Mouse (Mus musculus) CD4-positive helper T cell, adult 2 months (primary cell): ENCODE measurements around the gene Spag16.
"Not testable (repeated sequence)": the region's sequence is repeated elsewhere in the genome, so short reads cannot be mapped to it uniquely, and the experiment has no call there.

Experiments used
- DNase-seq: peaks from one replicate; pipeline ENCODE4 v3.0.0-alpha.2; 2012; ENCODE audit warnings: low read depth, missing footprints, low spot score

Spag16 gene

DNA sequence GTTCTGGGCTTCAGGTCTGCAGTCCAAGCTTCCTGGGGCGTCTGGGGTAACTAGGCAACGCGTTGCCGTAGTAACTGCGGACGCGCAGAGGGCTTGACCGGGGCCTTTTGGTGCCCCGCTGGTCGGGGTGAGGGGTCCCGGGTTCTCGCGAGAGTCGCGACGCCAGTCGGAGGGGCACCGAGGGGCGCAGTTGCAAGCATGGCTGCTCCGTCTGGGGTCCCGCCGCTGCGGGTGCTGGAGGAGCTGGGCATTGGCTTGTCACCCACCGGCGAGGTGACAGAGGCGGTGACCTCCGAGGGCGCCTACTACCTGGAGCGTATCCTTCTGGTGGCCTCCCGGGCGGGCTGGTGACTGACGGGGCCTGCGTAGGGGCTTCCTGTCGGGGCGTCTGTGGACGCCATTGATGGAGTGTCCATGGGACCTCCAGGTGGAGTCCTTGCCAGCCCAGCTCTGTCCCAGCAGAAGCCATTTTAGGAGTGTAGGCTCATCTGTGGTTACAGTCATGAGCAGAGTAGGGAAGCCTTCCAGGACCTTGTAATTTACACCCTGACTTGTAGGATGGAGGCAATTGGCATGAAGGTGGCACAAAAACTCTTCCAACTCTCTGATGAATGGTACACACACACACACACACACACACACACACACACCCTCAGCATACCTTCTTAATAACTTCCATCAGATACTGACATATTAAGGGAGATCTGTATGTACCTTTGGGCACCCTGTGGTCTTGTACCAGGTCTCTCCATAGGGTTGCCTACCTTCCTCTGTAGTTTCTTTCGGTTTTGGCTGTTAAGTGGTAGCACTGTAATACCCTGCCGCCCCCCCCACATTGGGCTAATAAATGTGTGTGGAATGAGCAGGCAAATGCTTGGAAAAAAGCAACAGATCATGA lies at the start of gene Spag16:
Gene Spag16, plus strand, starts transcription at position 165 of the 898 bp plus-strand sequence.
- no peak for DNase-seq

DNA sequence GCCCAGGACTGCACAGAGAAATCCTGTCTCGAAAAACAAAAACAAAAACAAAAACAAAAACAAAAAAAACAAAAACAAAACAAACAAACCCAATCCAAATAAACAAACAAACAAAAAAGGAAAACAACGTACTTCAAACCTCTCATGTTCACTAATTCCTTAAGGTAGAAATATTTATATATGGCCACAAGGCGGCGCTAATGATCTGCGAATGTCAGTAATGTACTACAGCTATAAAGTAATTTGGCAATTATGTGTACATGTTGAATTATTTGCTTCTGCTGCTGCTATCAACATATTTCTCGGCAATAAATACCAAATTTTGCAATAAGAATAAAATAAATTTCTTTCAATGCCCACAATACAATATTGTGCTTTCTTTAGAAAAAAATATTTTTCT lies 41.6 kb upstream of the Spag16 start:
- peak; percentile 65 for DNase-seq

DNA sequence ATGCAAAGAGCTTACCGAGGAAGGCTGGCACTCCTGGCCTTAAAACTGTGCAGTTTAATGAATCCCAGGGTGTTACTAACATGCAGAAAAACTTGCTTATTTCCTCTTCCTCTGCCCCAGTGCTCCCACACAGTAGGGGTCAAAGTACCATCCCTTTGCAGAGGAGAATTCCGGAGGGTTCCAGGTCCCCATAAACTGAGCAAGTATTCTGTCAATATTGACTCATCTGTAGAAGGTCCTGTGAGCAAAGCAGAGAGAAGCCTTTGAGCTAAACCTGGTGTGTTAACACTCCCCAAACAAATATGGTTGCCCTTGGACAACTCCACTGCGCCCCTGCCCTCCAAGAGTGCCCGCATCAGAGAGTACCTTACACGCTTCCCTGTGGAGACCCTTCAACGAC lies 40.1 kb upstream of the Spag16 start:
- no peak for DNase-seq

DNA sequence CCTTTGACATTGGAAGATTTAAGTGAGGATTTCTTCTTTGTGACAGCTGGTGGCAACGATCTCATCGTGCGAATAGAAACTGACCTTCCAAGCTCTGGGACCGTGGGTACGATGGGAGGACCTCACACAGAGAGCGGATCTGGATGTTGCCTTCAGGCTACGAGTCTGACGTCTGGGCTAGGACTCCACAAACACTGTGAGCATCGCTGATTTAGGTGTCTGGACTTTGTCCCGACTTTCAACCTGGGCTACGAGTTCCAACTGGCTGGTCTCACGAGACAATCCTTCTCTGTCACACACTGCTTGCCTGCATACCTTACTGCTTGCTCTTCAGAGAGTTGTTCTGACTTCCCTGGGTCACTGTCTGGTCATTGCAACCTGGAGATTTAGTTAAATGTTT lies 39.4 kb upstream of the Spag16 start:
- no peak for DNase-seq

DNA sequence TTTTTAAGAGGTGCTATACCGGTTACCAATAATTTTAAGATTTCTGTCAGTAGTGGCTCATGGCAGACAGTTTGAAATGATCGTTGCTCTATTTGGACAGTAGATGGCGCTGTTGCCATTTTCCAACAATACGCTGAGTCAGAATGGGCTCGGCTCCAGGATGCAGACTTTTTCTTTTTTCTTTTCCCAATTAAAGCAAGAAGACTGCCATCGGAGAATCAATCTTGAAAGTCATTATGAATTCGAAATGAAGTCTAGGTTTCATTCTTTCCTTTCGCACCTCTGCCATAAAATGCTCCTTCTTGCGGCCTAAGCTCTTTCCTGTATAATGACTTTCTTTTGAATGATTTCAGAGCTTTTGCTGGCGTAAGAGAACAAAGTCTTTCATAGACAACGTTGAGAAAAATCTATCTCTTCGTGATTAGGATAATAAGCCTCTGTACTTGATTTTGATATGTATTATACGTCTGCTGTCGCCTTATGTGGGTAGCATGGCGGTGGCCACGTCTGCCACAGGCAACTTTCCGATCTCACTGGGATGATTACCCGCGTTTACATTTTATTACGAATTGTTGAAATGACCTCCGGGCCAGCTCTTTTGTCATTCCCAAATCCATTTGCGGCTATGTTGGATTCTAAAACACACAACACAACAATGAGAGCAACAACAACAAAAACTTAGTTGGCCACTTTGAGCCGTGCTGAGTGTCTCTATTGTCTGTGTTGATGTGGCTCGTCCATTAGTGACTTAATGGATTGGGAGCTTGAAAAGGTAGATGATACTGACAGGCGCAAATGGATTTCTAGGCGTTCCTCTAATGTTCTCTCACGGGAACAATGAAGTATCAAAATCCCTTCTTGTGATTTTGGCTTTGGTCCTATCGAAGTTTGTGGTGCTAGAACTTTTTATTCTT lies 36.2 kb upstream of the Spag16 start:
- peak; percentile 57 for DNase-seq

DNA sequence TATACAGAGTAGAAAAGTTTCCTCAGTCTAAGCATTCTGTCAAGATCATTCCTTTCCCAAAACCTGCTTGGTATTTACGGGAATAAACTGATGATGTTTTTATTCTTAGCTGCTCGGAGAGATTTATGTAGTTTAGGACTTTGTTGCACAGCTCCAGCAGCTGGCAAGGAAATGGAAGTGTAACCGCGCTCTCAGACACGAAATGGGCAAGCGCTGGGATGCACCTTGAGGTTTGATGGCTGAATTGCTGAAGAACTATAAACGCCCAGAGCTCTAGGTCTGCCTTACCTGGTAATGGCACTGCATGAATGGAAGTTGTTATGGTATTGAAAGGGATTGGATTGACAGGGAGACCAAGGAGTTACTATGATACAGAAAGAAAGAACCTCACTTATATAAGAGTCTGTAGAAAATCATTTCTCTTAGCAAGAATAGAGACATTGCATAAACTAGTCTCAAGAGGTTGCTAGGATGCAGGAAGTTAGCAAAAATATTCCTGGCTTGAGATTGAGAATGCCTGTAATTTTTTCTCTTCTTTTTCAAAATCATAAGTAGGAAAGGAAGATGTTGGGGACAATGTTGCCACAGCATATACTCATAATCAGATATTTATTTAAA lies 27.7 kb upstream of the Spag16 start:
- no peak for DNase-seq

DNA sequence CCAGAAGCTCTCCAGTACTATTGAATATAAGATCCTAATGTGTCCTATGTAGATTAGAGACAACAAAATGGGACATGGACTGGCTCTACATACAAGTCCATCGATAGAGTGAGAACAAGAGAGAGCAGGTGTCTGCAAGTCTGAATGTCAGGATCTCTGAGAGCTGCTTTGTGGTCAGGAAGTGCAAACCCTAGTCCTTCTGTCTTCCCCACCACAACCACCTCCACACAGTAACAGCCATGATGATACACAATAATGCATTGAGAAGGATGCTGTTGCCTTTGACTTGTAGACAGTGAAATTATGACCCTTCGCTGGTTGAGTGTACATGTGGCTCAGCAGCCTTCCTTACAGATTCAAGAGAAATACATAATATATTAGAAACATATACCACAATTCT lies 16.6 kb upstream of the Spag16 start:
- DNase-seq, result peak; percentile 36

DNA sequence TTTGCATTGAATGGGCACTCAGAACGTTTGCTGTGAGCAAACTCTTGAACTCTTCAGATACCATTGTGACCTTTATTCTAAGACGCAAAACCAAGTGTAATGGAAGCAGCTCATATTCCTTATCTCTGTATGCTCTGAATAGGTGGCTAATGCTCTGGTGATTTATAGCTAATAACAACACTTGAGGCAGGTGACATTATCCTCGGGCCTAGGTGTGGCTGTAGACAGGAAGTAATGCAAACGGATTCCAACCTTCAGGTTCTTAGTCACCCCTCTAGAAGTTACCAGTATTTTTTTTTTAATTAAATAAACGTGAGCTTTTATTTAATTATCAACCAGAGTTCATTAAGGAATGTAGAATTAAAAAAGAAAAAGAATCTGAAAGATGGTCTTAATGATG lies 1.1 kb upstream of the Spag16 start:
- DNase-seq, result not testable (repeated sequence)

DNA sequence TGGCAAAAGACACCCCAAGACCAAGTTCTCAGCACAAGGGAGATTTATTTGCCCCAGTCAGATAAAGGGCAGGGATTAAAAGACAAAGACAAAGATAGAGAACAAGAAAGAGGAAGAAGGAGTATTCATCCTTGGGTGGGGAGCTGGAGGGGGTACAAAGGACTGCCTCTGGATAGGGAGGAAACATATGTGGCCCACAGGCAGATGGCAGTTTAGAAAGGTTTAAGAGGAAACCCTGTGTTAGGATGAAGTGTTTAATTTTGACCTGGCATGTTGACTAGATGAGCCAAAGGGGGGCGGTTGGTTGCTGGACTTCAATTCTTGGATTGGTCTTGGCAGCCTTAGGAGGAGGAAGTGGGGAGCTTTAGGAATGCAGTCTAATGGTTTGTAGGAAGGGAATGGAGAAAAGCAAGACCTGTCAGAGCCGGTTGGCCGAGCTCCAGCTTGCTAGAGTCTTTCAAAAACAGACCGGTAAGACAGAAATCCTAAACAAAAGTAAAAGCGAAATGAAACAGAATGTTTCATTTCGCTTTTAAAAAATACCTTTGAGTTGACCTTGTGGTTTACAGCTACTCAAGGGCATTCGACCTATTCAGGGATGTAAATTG lies 2.2 kb downstream of the Spag16 start:
- no peak for DNase-seq

DNA sequence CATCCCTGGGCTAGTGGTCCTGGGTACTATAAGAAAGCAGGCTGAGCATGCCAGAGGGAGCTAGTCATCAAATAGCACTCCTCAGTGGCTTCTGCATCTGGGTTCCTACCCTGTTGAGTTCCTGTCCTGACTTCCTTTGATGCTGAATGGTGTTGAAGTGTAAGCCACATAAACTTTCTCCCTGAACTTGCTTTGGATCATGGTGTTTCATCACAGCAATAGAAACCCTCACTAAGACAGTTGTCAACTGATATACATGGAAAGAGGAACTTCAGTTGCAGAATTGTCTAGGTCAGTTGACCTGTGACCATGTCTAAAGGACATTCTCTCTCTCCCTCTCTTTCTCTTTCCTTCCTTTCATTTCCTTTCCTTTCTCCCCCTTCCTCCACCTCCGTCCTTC lies 3.8 kb downstream of the Spag16 start:
- no peak for DNase-seq

DNA sequence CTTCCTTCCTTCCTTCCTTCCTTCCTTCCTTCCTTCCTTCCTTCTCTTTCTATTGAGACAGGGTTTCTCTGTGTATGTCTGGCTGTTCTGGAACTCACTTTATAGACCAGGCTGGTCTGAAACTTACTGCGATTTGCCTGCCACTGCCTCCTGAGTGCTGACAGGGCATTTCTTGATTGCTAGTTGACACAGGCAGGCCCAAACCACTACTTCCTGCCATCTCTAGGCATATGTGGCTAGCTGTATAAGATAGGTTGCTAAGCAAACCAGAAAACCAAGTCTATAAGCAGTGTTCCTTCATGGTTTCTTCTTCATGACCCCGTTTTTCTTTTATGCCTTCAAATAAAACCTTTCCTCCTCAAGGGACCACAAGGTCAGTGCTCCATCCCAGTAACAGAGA lies 4.2 kb downstream of the Spag16 start:
- peak; percentile 9 for DNase-seq

DNA sequence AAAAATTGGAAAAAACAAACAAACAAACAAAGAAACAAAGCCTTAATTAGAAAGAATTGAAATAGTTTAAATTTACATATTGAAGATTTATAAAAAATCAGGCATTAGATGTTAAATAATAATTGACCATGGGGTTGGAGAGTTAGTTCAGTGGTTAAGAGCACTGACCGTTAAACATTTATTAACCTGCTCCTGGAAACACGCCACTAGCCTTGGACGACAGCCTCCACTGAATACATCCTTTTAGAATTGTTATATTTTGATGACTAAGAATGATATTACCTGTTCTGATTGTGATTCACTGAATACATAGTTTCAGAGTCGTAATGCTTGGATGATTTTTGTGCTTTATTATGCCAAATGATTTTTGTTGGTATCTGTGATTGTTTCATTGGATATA lies 6.7 kb downstream of the Spag16 start:
- DNase-seq, result not testable (repeated sequence)

DNA sequence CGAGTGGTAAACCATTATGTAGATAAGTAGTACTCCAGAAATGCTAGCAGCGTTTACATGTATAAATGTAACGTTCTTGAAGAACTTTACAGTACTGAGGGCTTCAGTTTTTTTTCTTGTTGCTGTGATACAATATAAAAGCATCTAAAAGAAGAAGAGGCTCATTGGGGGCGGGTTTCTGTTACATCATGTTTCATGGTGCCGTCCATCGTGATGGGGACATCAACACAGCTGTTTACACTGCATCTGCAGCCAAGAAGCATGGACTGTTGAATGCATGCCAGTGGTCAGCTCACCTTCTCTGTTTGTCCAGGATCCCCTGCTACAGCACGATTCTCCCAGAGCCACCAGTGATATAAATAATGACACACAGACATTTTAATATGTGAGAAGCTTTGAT lies 26.7 kb downstream of the Spag16 start:
- DNase-seq, result no peak

DNA sequence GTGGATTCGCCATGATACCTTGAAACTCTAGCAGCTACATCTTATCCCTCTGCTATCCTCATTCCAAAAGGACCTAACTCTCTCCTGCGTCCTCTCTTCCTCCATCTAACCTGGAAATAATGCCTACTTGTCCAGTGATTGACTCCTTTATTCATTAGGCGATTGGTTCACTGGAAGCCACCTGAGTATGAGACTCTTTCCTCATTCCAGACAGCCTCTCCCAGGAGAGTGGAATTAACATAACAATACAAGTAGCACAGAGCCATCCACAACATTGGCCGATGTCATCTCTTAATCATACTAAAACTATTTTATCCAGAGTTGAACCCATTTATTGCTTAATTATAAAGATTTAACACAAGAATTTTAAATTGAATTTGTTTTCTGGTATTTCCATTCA lies 41.0 kb downstream of the Spag16 start:
- DNase-seq, result no peak

DNA sequence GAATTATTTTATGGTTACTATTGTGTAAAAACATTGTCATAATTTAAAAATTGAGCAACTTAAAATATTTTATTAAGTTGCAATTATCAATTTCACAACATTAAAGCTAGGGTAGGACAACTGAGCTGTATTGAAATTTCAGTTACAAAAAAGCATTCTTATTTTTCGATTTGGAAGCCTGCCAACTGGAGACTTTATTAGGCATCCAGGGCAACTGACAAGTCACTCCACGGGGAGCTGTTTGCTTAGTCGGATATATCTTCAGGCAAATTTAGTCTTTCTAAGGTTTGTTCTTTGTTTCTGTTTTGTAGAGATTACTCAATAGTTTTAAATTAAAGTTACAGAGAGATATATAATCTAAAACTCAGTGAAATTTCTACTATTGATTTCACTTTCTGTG lies 129.8 kb downstream of the Spag16 start:
- DNase-seq, result no peak

DNA sequence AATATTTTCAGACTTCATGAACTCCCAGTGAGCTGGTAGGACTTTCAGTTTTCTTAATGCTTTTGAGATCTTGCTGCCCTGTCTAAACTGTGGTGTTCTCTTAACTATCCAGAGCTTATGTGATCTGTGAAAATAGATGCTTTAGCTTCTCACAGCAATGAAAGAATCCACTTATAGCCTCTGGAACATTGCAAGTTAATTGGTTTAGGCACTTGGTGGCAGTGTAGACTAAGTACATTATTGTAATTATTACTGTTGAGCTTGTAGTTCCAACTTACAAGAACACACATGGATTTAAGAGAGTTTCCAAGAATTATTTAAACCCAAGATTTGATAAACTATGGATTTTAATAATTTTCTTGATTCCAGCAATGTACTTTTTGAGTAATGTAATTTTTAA lies 170.1 kb downstream of the Spag16 start:
- DNase-seq, result no peak

DNA sequence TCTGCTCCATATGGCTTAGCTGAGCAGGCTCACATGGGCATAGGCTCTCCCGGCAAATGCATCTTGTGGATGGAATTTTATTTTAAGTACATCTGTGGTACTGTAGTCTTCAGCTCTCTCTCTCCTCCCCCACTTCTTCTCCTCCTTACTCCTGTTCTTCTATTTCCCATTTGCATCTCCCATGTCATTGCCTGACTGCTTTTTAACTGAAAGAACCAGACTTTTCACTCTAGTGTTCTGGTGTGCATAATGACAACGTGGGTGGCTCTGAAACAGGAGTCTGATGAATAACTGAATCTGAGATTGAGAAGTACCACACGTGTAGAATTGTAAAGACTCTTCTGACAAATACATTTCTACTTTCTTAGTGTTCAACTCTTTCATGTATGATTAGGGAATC lies 186.2 kb downstream of the Spag16 start:
- DNase-seq, result no peak

DNA sequence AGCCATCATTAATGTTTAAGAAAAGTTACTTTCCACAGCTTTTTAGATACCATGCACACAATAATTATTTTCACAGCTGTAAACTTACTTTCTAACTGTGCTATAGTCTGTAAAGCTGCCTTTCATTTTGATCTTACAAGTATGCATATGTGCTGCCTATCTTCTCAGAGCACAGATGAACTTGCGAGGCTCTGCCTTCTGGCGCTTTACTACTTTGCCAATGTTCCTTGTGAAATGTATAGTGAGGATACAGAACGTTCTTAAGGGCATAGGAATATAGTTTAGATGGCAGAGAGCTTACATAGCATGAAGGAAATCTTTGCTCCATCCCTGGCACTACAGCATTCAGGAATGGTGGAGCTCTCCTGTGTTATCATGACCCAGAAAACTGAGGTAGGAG lies 210.6 kb downstream of the Spag16 start:
- DNase-seq, result no peak

DNA sequence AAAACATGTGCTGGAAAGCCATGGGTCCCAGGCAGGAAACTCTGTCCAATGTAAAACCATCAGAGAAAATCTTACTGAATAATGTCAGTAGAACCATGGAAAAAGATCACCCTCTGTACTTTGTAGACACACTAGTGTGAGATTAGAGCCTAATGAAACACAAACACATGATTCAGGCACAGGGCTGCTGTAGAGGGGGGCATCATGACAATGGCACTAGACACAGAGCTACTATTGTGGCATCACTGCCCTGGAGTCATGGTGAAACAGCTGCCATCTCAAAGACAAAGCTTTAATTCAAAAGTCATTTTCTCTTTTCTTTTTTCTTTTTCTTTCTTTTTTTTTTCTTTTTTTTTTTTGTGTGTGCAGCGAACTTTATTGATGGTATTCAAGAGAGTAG lies 240.6 kb downstream of the Spag16 start:
- no peak for DNase-seq

DNA sequence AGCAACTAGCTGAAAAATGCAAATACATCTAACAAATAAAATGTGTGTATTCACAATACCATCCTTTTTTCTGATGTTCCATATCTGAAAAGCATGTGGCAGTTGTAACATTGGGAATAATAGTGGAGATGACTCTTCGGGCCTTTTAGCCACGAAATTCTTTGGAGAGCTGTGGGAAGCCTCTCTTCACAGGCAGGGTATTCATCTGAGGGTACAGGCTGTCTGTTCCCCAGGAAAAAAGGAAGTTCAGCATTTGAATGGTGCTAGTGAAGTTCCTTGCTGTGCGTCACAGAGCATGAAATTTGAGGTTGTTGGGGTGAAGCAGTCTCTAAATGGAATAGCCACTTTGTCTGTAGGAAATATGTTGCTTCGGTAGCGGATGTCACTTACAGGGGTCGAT lies 246.7 kb downstream of the Spag16 start:
- no peak for DNase-seq

DNA sequence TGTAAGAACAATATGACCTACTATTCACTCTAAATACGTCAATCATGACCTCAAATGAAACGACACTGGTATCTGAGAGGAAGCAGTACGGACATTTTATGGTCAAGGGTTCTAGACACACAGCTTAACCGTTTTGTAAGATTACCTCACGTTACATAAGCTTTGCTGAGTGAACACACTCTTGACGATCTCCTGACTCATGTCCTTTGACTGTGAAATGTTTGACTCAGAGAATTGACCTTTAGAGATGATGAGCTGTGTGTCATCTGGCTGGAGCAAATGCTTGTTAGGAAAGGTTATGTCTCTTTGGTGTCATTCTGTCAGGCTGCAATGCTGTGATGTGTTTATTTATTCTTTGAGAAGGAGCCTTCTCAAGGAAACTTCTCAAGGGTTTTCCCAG lies 252.0 kb downstream of the Spag16 start:
- no peak for DNase-seq
